Mouse (Mus musculus) bone marrow macrophage, adult 2 months (primary cell): ENCODE results near the gene Abcg1.

ENCODE experiments used
- CTCF ChIP-seq: IDR thresholded peaks from 2 replicates; pipeline ENCODE4 v1.5.1; 2012; ENCODE audit warnings: low read depth, mild to moderate bottlenecking, low read length, moderate library complexity
- POLR2A ChIP-seq: IDR thresholded peaks from 2 replicates; pipeline ENCODE4 v1.6.1; 2012; ENCODE audit warnings: mild to moderate bottlenecking, low read depth, low read length, borderline replicate concordance

DNA sequence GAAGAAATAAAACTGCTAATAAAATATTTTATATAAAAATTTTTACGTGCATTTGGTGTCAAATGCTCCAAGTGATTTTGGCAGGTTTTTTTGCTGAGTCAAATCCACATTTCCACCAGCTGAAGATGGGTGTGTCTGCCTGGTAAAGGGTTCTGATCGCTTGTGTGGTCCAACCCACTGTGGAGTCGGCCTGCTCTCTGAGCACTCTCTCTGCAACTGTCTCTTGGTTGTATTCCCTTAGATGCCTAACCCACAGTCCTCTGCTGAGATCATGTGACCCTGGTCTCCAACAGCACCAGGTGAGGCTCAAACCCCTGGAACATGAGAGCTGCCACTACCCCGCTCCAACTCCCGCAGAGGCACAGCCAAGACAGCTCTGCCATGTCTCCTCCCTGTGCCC is 60.5 kb downstream of the Abcg1 start:
- TF ChIP-seq POLR2A (no peak), CTCF (no peak)
